ENCODE assay signal across 14 mouse cellular contexts in genomic region chr15:85704341-85705012, GRCm38 (mm10). TPM values are rescaled to one million over a fixed set of nuclear protein-coding genes. Genes with fewer than 3 reads are reported as not detected.
A peak's percentile ranks its signal among the peaks of the same experiment; 100 is the strongest.
DNase-seq lines count a peak whose midpoint lies in the region; ATAC-seq and TF ChIP-seq lines count a peak whose summit lies in the region.
"Had no signal": no experiment of that assay in that cellular context is flagged by ENCODE, and none has a peak within 500 bp of the region (broad histone marks: within the 10 kb centered on the region; RNA-seq: fewer than 3 reads in every experiment).

No protein-coding gene starts in this region.

- 82% methylated on average over 8 of the region's 8 CpGs for WGBS in hindbrain, embryonic 16.5 days
- whole genome bisulfite sequencing in hindbrain, embryonic 11.5 days: 83% methylated on average over 8 of the region's 8 CpGs
- 65% methylated on average over 8 of the region's 8 CpGs for WGBS in liver, adult 2 months
- WGBS in liver, embryonic 11.5 days: 74% methylated on average over 8 of the region's 8 CpGs
- 57% methylated on average over 8 of the region's 8 CpGs for WGBS in olfactory bulb, adult 2 months

- no peak overlapping the region for H3K4me2 ChIP-seq in hindbrain, embryonic 16.5 days (ENCODE audit: low read length)
- no peak overlapping the region for H3K4me2 ChIP-seq in hindbrain, embryonic 11.5 days (replicated peaks; ENCODE audit: low read depth, low read length)
- no peak overlapping the region for H3K4me2 ChIP-seq in liver, embryonic 11.5 days
- H3K4me2 ChIP-seq: liver, embryonic 15.5 days had no signal

- no peaks in the 10 kb centered on the region for H3K9me3 ChIP-seq in hindbrain, embryonic 16.5 days (ENCODE audit: control insufficient read depth, low read length)
- H3K9me3 ChIP-seq in hindbrain, embryonic 11.5 days (ENCODE audit: control insufficient read depth, low read length): no peaks in the 10 kb centered on the region
- no peaks in the 10 kb centered on the region for H3K9me3 ChIP-seq in liver, embryonic 11.5 days (ENCODE audit: control insufficient read depth, low read length)
- H3K9me3 ChIP-seq: liver, embryonic 15.5 days had no signal

- ATAC-seq in cerebellum, adult (ENCODE audit: insufficient number of reproducible peaks, low FRiP score, low TSS enrichment): no peak
- ATAC-seq in hindbrain, embryonic 16.5 days: no peak
- ATAC-seq in hindbrain, embryonic 11.5 days (ENCODE audit: low FRiP score): no peak
- ATAC-seq in liver, embryonic 11.5 days (replicated peaks; ENCODE audit: low FRiP score): no peak
- ATAC-seq: activated CD4-positive, CD25-positive, alpha-beta regulatory T cell, adult 4 months had no signal

- peak; percentile 20 for DNase-seq in cerebellum, adult 11 months
- DNase-seq in hindbrain, embryonic 11.5 days (ENCODE audit: low spot score): no peak
- peak; percentile 49 for DNase-seq in liver, adult 2 months (ENCODE audit: extremely low read depth, low read depth, low spot score)
- no peak for DNase-seq in liver, embryonic 11.5 days (ENCODE audit: low spot score)
- DNase-seq in thymus, postnatal 4 days: no peak
- DNase-seq: lung, postnatal 10 days; spleen, adult 18-20 months had no signal

- no peak for TF ChIP-seq CTCF in liver, adult 2 months (IDR thresholded peaks at IDR 0.05; ENCODE audit: low read depth, low read length)
- TF ChIP-seq CTCF in olfactory bulb, adult 2 months (IDR thresholded peaks at IDR 0.05; ENCODE audit: insufficient read depth, low read depth, low read length): no peak

- H3K4me3 ChIP-seq in hindbrain, embryonic 16.5 days (ENCODE audit: low read length): no peak overlapping the region
- no peak overlapping the region for H3K4me3 ChIP-seq in hindbrain, embryonic 11.5 days (ENCODE audit: low read depth, low read length)
- no peak overlapping the region for H3K4me3 ChIP-seq in liver, adult 2 months (ENCODE audit: insufficient read depth, low read depth, low read length)
- no peak overlapping the region for H3K4me3 ChIP-seq in liver, embryonic 11.5 days (ENCODE audit: low read depth, low read length)
- H3K4me3 ChIP-seq in olfactory bulb, adult 2 months (ENCODE audit: insufficient read depth, low read depth, low read length): no peak overlapping the region
- H3K4me3 ChIP-seq: liver, embryonic 15.5 days; megakaryocyte, embryonic 14.5 days had no signal

- H3K4me1 ChIP-seq in hindbrain, embryonic 16.5 days (ENCODE audit: control insufficient read depth, insufficient read depth, low read depth, low read length): peaks cover 35% of the 10 kb centered on the region
- no peaks in the 10 kb centered on the region for H3K4me1 ChIP-seq in hindbrain, embryonic 11.5 days (replicated peaks; ENCODE audit: control insufficient read depth, insufficient read depth, low read length)
- H3K4me1 ChIP-seq in liver, adult 2 months (ENCODE audit: control insufficient read depth, insufficient read depth, low read length): peaks cover 67% of the 10 kb centered on the region
- no peaks in the 10 kb centered on the region for H3K4me1 ChIP-seq in liver, embryonic 11.5 days (replicated peaks; ENCODE audit: control insufficient read depth, insufficient read depth, low read length)
- peaks cover 76% of the 10 kb centered on the region for H3K4me1 ChIP-seq in olfactory bulb, adult 2 months (ENCODE audit: control insufficient read depth, insufficient read depth, low read length)
- H3K4me1 ChIP-seq: liver, embryonic 15.5 days had no signal

- no peak for TF ChIP-seq POLR2A in liver, adult 2 months (IDR thresholded peaks at IDR 0.05; ENCODE audit: extremely low read depth, insufficient read depth, low read length)
- TF ChIP-seq POLR2A in olfactory bulb, adult 2 months (IDR thresholded peaks at IDR 0.05; ENCODE audit: insufficient read depth, low read depth, low read length): no peak

- H3K27me3 ChIP-seq in hindbrain, embryonic 16.5 days (replicated peaks; ENCODE audit: control insufficient read depth, insufficient read depth, low read length): no peaks in the 10 kb centered on the region
- no peaks in the 10 kb centered on the region for H3K27me3 ChIP-seq in hindbrain, embryonic 11.5 days (ENCODE audit: control insufficient read depth, insufficient read depth, low read length)
- H3K27me3 ChIP-seq in liver, adult 2 months (ENCODE audit: control insufficient read depth, insufficient read depth, low read length): no peaks in the 10 kb centered on the region
- H3K27me3 ChIP-seq in liver, embryonic 11.5 days (replicated peaks; ENCODE audit: control insufficient read depth, insufficient read depth, low read length): no peaks in the 10 kb centered on the region
- H3K27me3 ChIP-seq: liver, embryonic 15.5 days had no signal

- peaks cover 35% of the 10 kb centered on the region for H3K36me3 ChIP-seq in hindbrain, embryonic 16.5 days (ENCODE audit: control insufficient read depth, insufficient read depth, low read length)
- H3K36me3 ChIP-seq in hindbrain, embryonic 11.5 days (ENCODE audit: control insufficient read depth, insufficient read depth, low read length): no peaks in the 10 kb centered on the region
- H3K36me3 ChIP-seq in liver, adult 2 months (ENCODE audit: control insufficient read depth, insufficient read depth, low read length): peaks cover 6% of the 10 kb centered on the region; the same call in 1 of the 2 replicates
- H3K36me3 ChIP-seq in liver, embryonic 11.5 days (ENCODE audit: control insufficient read depth, insufficient read depth, low read length): no peaks in the 10 kb centered on the region
- H3K36me3 ChIP-seq: liver, embryonic 15.5 days had no signal

- peak overlapping the region; percentile 76 for H3K27ac ChIP-seq in hindbrain, embryonic 16.5 days (ENCODE audit: low read depth, low read length)
- H3K27ac ChIP-seq in hindbrain, embryonic 11.5 days (ENCODE audit: low read depth, low read length): no peak overlapping the region
- peak overlapping the region; percentile 87 for H3K27ac ChIP-seq in liver, adult 2 months (replicated peaks; ENCODE audit: insufficient read depth, low read depth, low read length)
- no peak overlapping the region for H3K27ac ChIP-seq in liver, embryonic 11.5 days (ENCODE audit: low read depth, low read length)
- peak overlapping the region; percentile 76 for H3K27ac ChIP-seq in olfactory bulb, adult 2 months (ENCODE audit: insufficient read depth, low read depth, low read length)
- H3K27ac ChIP-seq: liver, embryonic 15.5 days had no signal

- no peak overlapping the region for H3K9ac ChIP-seq in hindbrain, embryonic 16.5 days (ENCODE audit: low read depth, low read length)
- no peak overlapping the region for H3K9ac ChIP-seq in hindbrain, embryonic 11.5 days (ENCODE audit: low read depth, low read length)
- H3K9ac ChIP-seq in liver, adult 2 months (ENCODE audit: low read depth, low read length): peak overlapping the region; percentile 7; the same call in 1 of the 2 replicates
- no peak overlapping the region for H3K9ac ChIP-seq in liver, embryonic 11.5 days (ENCODE audit: low read depth, low read length)
- H3K9ac ChIP-seq: liver, embryonic 15.5 days had no signal

- H3K79me2 ChIP-seq in liver, adult 2 months (ENCODE audit: control insufficient read depth, insufficient read depth, low read length): no peaks in the 10 kb centered on the region

RNA-seq across cellular contexts. Expression of gene Ppara, which starts 30.3 kb away (rescaled TPM):
- 2.7 and 2.9 TPM in 2 replicates for polyA plus RNA-seq in hindbrain, embryonic 16.5 days (2015; fragmentation: Nextera tagmentation; extraction: Ambion mirVana)
- polyA plus RNA-seq in hindbrain, embryonic 11.5 days (2014; fragmentation: Nextera tagmentation; extraction: Ambion mirVana): 0.49 and 1.5 TPM in 2 replicates
- 184 and 206 TPM in 2 replicates for total RNA-seq in liver, adult 2 months (2014; rRNA removed)
- 36.2 and 39.8 TPM in 2 replicates for polyA plus RNA-seq in liver, adult 2 months (2012; rRNA removed)
- 2.5 and 3.4 TPM in 2 replicates for polyA plus RNA-seq in liver, embryonic 11.5 days (2014; fragmentation: Nextera tagmentation; extraction: Ambion mirVana)
- polyA plus RNA-seq in olfactory bulb, adult 2 months (2012; ENCODE audit: insufficient read depth, insufficient read length, low replicate concordance, missing spikeins): not detected in 2 replicates
- total RNA-seq: neutrophil, adult 5-6 weeks had no signal

Comparison
In these comparisons a context has a peak if more than half of its experiments do, and no peak if none do; other contexts are left out.
1. DNase-seq: peak in cerebellum, adult 11 months (single experiment) and liver, adult 2 months (single experiment); none in hindbrain, embryonic 11.5 days (single experiment), liver, embryonic 11.5 days (single experiment) and thymus, postnatal 4 days (single experiment).
2. H3K27ac ChIP-seq: peak in hindbrain, embryonic 16.5 days (single experiment), liver, adult 2 months (single experiment) and olfactory bulb, adult 2 months (single experiment); none in hindbrain, embryonic 11.5 days (single experiment) and liver, embryonic 11.5 days (single experiment).